Mouse (Mus musculus): ENCODE measurements around the gene Ryk. TPM values are rescaled to one million over a fixed set of nuclear protein-coding genes. Genes with fewer than 3 reads are reported as not detected.
A peak's percentile ranks its signal among the peaks of the same experiment; 100 is the strongest.

Ryk gene
- polyA plus RNA-seq, 1 experiment from 2014 or later = 31.6 TPM

- no peak for ATAC-seq (ENCODE audit: insufficient number of reproducible peaks, low FRiP score, low TSS enrichment, low read depth)
- Histone ChIP-seq H3K36me3 (ENCODE audit: control insufficient read depth, insufficient read depth, low read length) (peaks cover 2% of the 10 kb centered on the region), H3K4me3 (ENCODE audit: low read depth, low read length) (no peak overlapping the region), H3K9ac (ENCODE audit: low read length) (no peak overlapping the region), H3K27ac (replicated peaks; ENCODE audit: low read depth, low read length) (no peak overlapping the region), H3K4me1 (ENCODE audit: control insufficient read depth, insufficient read depth, low read length) (peaks cover 32% of the 10 kb centered on the region), H3K9me3 (ENCODE audit: control insufficient read depth, low read length) (no peaks in the 10 kb centered on the region), H3K27me3 (ENCODE audit: control insufficient read depth, insufficient read depth, low read length) (no peaks in the 10 kb centered on the region), H3K4me2 (ENCODE audit: low read depth, severe bottlenecking) (no peak overlapping the region)
- WGBS = 92% methylated on average over 7 of the region's 7 CpGs
- no peak for DNase-seq (ENCODE audit: low spot score)
Observed at GRCm38 (mm10) chr9:102868451-102868850, 33.7 kb downstream of the Ryk start.

GRCm38 (mm10) chr9:102876054-102876690, 41.5 kb downstream of the Ryk start:
- Histone ChIP-seq H3K27me3 (ENCODE audit: control insufficient read depth, insufficient read depth, low read length) (no peaks in the 10 kb centered on the region), H3K36me3 (ENCODE audit: control insufficient read depth, insufficient read depth, low read length) (no peaks in the 10 kb centered on the region; the same call in 1 of the 2 replicates), H3K27ac (replicated peaks; ENCODE audit: low read depth, low read length) (no peak overlapping the region), H3K4me1 (ENCODE audit: control insufficient read depth, insufficient read depth, low read length) (no peaks in the 10 kb centered on the region), H3K9me3 (ENCODE audit: control insufficient read depth, low read length) (no peaks in the 10 kb centered on the region), H3K9ac (ENCODE audit: low read length) (no peak overlapping the region), H3K4me2 (ENCODE audit: low read depth, severe bottlenecking) (no peak overlapping the region), H3K4me3 (ENCODE audit: low read depth, low read length) (no peak overlapping the region)
- DNase-seq (ENCODE audit: low spot score) = no peak
- no peak for ATAC-seq (ENCODE audit: insufficient number of reproducible peaks, low FRiP score, low TSS enrichment, low read depth)
- WGBS = 83% methylated on average over 7 of the region's 7 CpGs

GRCm38 (mm10) chr9:102877916-102878315, 43.2 kb downstream of the Ryk start:
- ATAC-seq (ENCODE audit: insufficient number of reproducible peaks, low FRiP score, low TSS enrichment, low read depth) = no peak
- no peak for DNase-seq (ENCODE audit: low spot score)
- no peaks in the 10 kb centered on the region; the same call in 1 of the 2 replicates for H3K36me3 ChIP-seq (ENCODE audit: control insufficient read depth, insufficient read depth, low read length)
- 88% methylated on average over 9 of the region's 9 CpGs for WGBS
- no peaks in the 10 kb centered on the region for H3K9me3 ChIP-seq (ENCODE audit: control insufficient read depth, low read length)
- no peak overlapping the region for H3K4me2 ChIP-seq (ENCODE audit: low read depth, severe bottlenecking)
- no peak overlapping the region for H3K4me3 ChIP-seq (ENCODE audit: low read depth, low read length)
- H3K27ac ChIP-seq (replicated peaks; ENCODE audit: low read depth, low read length) = no peak overlapping the region
- H3K4me1 ChIP-seq (ENCODE audit: control insufficient read depth, insufficient read depth, low read length) = no peaks in the 10 kb centered on the region
- no peak overlapping the region for H3K9ac ChIP-seq (ENCODE audit: low read length)
- H3K27me3 ChIP-seq (ENCODE audit: control insufficient read depth, insufficient read depth, low read length) = no peaks in the 10 kb centered on the region

GRCm38 (mm10) chr9:102879545-102879944, 44.8 kb downstream of the Ryk start:
- 73% methylated on average over 8 of the region's 8 CpGs for WGBS
- Histone ChIP-seq H3K4me2 (ENCODE audit: low read depth, severe bottlenecking) (no peak overlapping the region), H3K27me3 (ENCODE audit: control insufficient read depth, insufficient read depth, low read length) (no peaks in the 10 kb centered on the region), H3K9me3 (ENCODE audit: control insufficient read depth, low read length) (no peaks in the 10 kb centered on the region), H3K4me3 (ENCODE audit: low read depth, low read length) (no peak overlapping the region), H3K4me1 (ENCODE audit: control insufficient read depth, insufficient read depth, low read length) (no peaks in the 10 kb centered on the region), H3K9ac (ENCODE audit: low read length) (no peak overlapping the region), H3K36me3 (ENCODE audit: control insufficient read depth, insufficient read depth, low read length) (no peaks in the 10 kb centered on the region; the same call in 1 of the 2 replicates), H3K27ac (replicated peaks; ENCODE audit: low read depth, low read length) (no peak overlapping the region)
- peak; percentile 80 for DNase-seq (ENCODE audit: low spot score)
- ATAC-seq (ENCODE audit: insufficient number of reproducible peaks, low FRiP score, low TSS enrichment, low read depth) = no peak

- no peaks in the 10 kb centered on the region for H3K9me3 ChIP-seq (ENCODE audit: control insufficient read depth, low read length)
- no peak overlapping the region for H3K9ac ChIP-seq (ENCODE audit: low read length)
- H3K27ac ChIP-seq (replicated peaks; ENCODE audit: low read depth, low read length) = no peak overlapping the region
- no peaks in the 10 kb centered on the region for H3K27me3 ChIP-seq (ENCODE audit: control insufficient read depth, insufficient read depth, low read length)
- no peaks in the 10 kb centered on the region for H3K4me1 ChIP-seq (ENCODE audit: control insufficient read depth, insufficient read depth, low read length)
- ATAC-seq (ENCODE audit: insufficient number of reproducible peaks, low FRiP score, low TSS enrichment, low read depth) = no peak
- DNase-seq (ENCODE audit: low spot score) = no peak
- no peaks in the 10 kb centered on the region; the same call in 1 of the 2 replicates for H3K36me3 ChIP-seq (ENCODE audit: control insufficient read depth, insufficient read depth, low read length)
- no peak overlapping the region for H3K4me2 ChIP-seq (ENCODE audit: low read depth, severe bottlenecking)
- no peak overlapping the region for H3K4me3 ChIP-seq (ENCODE audit: low read depth, low read length)
- WGBS = 85% methylated on average over 9 of the region's 9 CpGs
Observed at GRCm38 (mm10) chr9:102884703-102885102, 50.0 kb downstream of the Ryk start.

- Histone ChIP-seq H3K36me3 (ENCODE audit: control insufficient read depth, insufficient read depth, low read length) (peaks cover 7% of the 10 kb centered on the region), H3K27me3 (ENCODE audit: control insufficient read depth, insufficient read depth, low read length) (no peaks in the 10 kb centered on the region), H3K27ac (replicated peaks; ENCODE audit: low read depth, low read length) (no peak overlapping the region), H3K4me3 (ENCODE audit: low read depth, low read length) (no peak overlapping the region), H3K9ac (ENCODE audit: low read length) (no peak overlapping the region), H3K9me3 (ENCODE audit: control insufficient read depth, low read length) (no peaks in the 10 kb centered on the region), H3K4me1 (ENCODE audit: control insufficient read depth, insufficient read depth, low read length) (no peaks in the 10 kb centered on the region), H3K4me2 (ENCODE audit: low read depth, severe bottlenecking) (no peak overlapping the region)
- ATAC-seq (ENCODE audit: insufficient number of reproducible peaks, low FRiP score, low TSS enrichment, low read depth) (no peak), DNase-seq (ENCODE audit: low spot score) (no peak)
- 88% methylated on average over 9 of the region's 9 CpGs for WGBS
Observed at GRCm38 (mm10) chr9:102890166-102890565, 55.4 kb downstream of the Ryk start.

- DNase-seq (ENCODE audit: low spot score) = no peak
- Histone ChIP-seq H3K4me3 (ENCODE audit: low read depth, low read length) (no peak overlapping the region), H3K4me1 (ENCODE audit: control insufficient read depth, insufficient read depth, low read length) (no peaks in the 10 kb centered on the region), H3K36me3 (ENCODE audit: control insufficient read depth, insufficient read depth, low read length) (peaks cover 9% of the 10 kb centered on the region), H3K9me3 (ENCODE audit: control insufficient read depth, low read length) (no peaks in the 10 kb centered on the region), H3K9ac (ENCODE audit: low read length) (no peak overlapping the region), H3K27me3 (ENCODE audit: control insufficient read depth, insufficient read depth, low read length) (no peaks in the 10 kb centered on the region), H3K4me2 (ENCODE audit: low read depth, severe bottlenecking) (no peak overlapping the region), H3K27ac (replicated peaks; ENCODE audit: low read depth, low read length) (no peak overlapping the region)
- no peak for ATAC-seq (ENCODE audit: insufficient number of reproducible peaks, low FRiP score, low TSS enrichment, low read depth)
- WGBS = 93% methylated on average over 7 of the region's 7 CpGs
Observed at GRCm38 (mm10) chr9:102892480-102893355, 58.0 kb downstream of the Ryk start.

- DNase-seq (ENCODE audit: low spot score) (no peak), ATAC-seq (ENCODE audit: insufficient number of reproducible peaks, low FRiP score, low TSS enrichment, low read depth) (no peak)
- Histone ChIP-seq H3K27ac (replicated peaks; ENCODE audit: low read depth, low read length) (no peak overlapping the region), H3K36me3 (ENCODE audit: control insufficient read depth, insufficient read depth, low read length) (peaks cover 9% of the 10 kb centered on the region), H3K27me3 (ENCODE audit: control insufficient read depth, insufficient read depth, low read length) (no peaks in the 10 kb centered on the region), H3K4me2 (ENCODE audit: low read depth, severe bottlenecking) (no peak overlapping the region), H3K9me3 (ENCODE audit: control insufficient read depth, low read length) (no peaks in the 10 kb centered on the region), H3K4me1 (ENCODE audit: control insufficient read depth, insufficient read depth, low read length) (no peaks in the 10 kb centered on the region), H3K4me3 (ENCODE audit: low read depth, low read length) (no peak overlapping the region), H3K9ac (ENCODE audit: low read length) (no peak overlapping the region)
- WGBS = 91% methylated on average over 11 of the region's 11 CpGs
Observed at GRCm38 (mm10) chr9:102893356-102893870, 58.7 kb downstream of the Ryk start.
